Mouse (Mus musculus) neutrophil, adult 5-6 weeks (primary cell): ENCODE results near the gene Slc16a1. TPM values are rescaled to one million over a fixed set of nuclear protein-coding genes. Genes with fewer than 3 reads are reported as not detected.

Source experiments
- ATAC-seq: fragments of 151-379, 151-347 bp; 2 replicates; pipeline ENCODE4 v1.8.0; 2017; ENCODE audit warnings: mild to moderate bottlenecking, moderate TSS enrichment; ENCODE audit not compliant: insufficient number of reproducible peaks, poor library complexity, low FRiP score, severe bottlenecking; ENCODE audit errors: extremely low read depth
- total RNA-seq: library from RNA; stranded (forward); fragments of 200-1000 nt; gene quantifications from 2 replicates; pipeline ENCODE4 v1.2.3, GENCODE M21; 2017

Slc16a1 gene
- total RNA-seq: 6.5 and 7.6 TPM in 2 replicates

- peak; percentile 52 for ATAC-seq
Measured at GRCm38 (mm10) chr3:104638403-104638779, at the start of gene Slc16a1. TSS of gene Slc16a1 (plus strand) at chr3:104638668.

- no peak for ATAC-seq
Measured at GRCm38 (mm10) chr3:104596451-104597134, 41.9 kb upstream of the Slc16a1 start.

GRCm38 (mm10) chr3:104597135-104597764, 41.2 kb upstream of the Slc16a1 start:
- no peak for ATAC-seq

GRCm38 (mm10) chr3:104599296-104600150, 38.9 kb upstream of the Slc16a1 start:
- no peak for ATAC-seq

- no peak for ATAC-seq
Measured at GRCm38 (mm10) chr3:104600691-104601090, 37.8 kb upstream of the Slc16a1 start.

GRCm38 (mm10) chr3:104601680-104602079, 36.8 kb upstream of the Slc16a1 start:
- no peak for ATAC-seq

- no peak for ATAC-seq
Measured at GRCm38 (mm10) chr3:104609690-104610380, 28.6 kb upstream of the Slc16a1 start.

- ATAC-seq: no peak
Measured at GRCm38 (mm10) chr3:104610453-104611230, 27.8 kb upstream of the Slc16a1 start.

GRCm38 (mm10) chr3:104611951-104612350, 26.5 kb upstream of the Slc16a1 start:
- no peak for ATAC-seq

GRCm38 (mm10) chr3:104613102-104613501, 25.4 kb upstream of the Slc16a1 start:
- ATAC-seq: no peak

GRCm38 (mm10) chr3:104614081-104614480, 24.4 kb upstream of the Slc16a1 start:
- ATAC-seq: no peak

- ATAC-seq: no peak
Measured at GRCm38 (mm10) chr3:104615216-104615615, 23.3 kb upstream of the Slc16a1 start.

- no peak for ATAC-seq
Measured at GRCm38 (mm10) chr3:104616155-104616554, 22.3 kb upstream of the Slc16a1 start.

- no peak for ATAC-seq
Measured at GRCm38 (mm10) chr3:104621841-104622240, 16.6 kb upstream of the Slc16a1 start.

GRCm38 (mm10) chr3:104629810-104630209, 8.7 kb upstream of the Slc16a1 start:
- ATAC-seq: no peak

GRCm38 (mm10) chr3:104630941-104631340, 7.5 kb upstream of the Slc16a1 start:
- 0 out of 2 replicates have a peak, but pooled peaks have one; percentile 19 for ATAC-seq

GRCm38 (mm10) chr3:104632560-104633162, 5.8 kb upstream of the Slc16a1 start:
- ATAC-seq: no peak

GRCm38 (mm10) chr3:104636491-104636890, 2.0 kb upstream of the Slc16a1 start:
- no peak for ATAC-seq
